Mouse (Mus musculus) spleen, adult 2 months (tissue): Measurements from ENCODE around the gene Epb41l4b.

Experiments used
- CTCF ChIP-seq: fragments of 200-500 bp; IDR thresholded peaks from 2 replicates; pipeline ENCODE4 v1.5.1; 2011; ENCODE audit warnings: mild to moderate bottlenecking, inconsistent platforms; ENCODE audit not compliant: insufficient read depth, insufficient read length, insufficient replicate concordance; ENCODE audit errors: extremely low read depth
- POLR2A ChIP-seq: fragments of 200-500 bp; IDR thresholded peaks from 2 replicates; pipeline ENCODE4 v1.6.1; 2011; ENCODE audit warnings: low read depth, low read length, inconsistent platforms

DNA sequence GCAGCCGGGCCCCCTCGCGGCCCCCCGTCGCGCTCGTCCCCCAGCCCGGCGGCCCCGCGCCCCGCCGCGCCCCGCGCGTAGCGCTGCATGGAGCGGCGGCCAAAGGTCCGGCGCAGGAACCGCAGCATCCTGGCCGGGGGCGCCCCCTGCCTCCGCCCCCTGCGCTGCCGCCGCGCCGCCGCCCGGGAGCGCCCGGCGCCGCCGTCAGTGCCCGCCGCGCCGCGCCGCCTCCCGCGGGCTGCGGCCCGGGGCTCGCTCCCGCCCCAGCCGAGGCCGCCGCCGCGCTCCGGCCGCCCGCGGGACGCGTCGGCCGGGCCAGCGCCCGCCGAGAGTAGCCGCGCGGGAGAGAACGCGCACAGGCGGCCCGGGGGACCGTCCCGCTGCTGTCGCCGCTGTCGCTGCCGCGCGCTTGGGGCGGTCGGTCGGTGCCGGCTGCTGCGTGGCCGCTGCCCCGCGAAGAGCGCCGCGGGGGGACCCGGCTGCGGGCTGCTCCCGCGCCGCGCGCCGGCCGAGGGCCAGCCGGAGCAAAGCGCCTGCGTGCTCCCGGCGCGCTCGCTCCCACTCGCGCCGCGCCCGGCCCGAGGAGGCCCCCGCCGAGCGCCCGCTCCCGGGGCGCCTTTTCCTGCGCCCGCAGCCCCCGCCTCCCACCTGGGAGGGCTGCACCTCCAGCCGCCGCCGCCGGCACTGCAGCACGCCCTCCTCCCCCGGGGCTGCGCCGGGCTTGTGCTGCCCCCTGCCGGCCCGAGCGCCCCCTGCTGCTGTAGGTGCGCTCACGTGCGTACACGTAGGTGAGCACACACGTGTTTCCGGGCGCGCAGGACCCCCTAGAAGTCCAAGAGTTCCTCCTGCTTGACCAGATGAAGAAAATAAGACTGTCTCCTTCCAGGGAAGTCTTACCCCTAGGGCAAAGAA lies at the start of gene Epb41l4b:
- TF ChIP-seq CTCF (peak; percentile 92), POLR2A (no peak)
